Mouse (Mus musculus) cerebellum, adult 11 months (tissue): ENCODE results near the gene Mapk1ip1.
A peak's percentile ranks its signal among the peaks of the same experiment; 100 is the strongest.

Source experiments
- DNase-seq: peaks from one replicate; pipeline ENCODE4 v3.0.0; 2022

Mapk1ip1 gene

DNA sequence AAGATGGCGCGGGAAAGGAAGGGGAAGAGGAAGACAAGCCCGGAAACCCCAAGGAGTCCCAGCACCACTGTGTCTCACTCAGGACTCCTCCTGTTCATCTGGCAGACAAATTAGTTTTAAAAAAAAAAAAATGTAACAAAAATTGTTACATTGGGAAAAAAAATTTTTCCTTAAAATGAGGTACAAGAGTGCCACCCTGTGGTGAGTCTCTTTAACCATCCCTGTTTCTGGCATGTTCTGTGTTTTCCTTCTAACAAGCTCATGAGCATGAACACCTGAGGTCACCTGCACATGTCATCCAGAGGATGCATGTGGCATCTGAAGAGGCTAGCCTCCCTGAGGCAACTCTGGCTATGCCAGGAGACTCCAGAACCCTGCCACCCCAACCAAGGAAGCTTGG, 11.0 kb downstream of the Mapk1ip1 start:
- DNase-seq: no peak

DNA sequence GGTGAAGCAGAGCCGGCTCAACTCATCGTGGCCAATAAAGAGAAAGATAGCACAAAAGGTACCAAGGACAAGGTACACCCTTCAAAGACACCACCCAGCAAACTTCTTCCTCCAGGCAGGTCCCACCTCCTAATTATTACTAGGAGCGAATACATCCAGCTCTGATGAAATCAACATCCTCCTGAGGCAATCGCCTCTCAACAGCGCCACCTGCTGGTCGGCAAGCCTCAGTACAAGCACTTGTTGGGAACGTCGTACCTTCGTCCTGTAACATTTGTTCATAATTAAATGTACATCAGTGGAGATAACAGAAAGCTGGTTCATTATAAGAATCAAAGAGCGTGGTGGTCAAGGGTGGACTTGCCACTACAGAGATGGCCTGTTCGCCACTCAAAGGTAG, 18.3 kb downstream of the Mapk1ip1 start:
- peak; percentile 44 for DNase-seq

- DNase-seq: no peak
Measured at GRCm38 (mm10) chr7:138824995-138825756, 20.9 kb downstream of the Mapk1ip1 start.

GRCm38 (mm10) chr7:138824423-138824822, 21.6 kb downstream of the Mapk1ip1 start:
- DNase-seq: no peak

- DNase-seq: no peak
Measured at GRCm38 (mm10) chr7:138818314-138818713, 27.8 kb downstream of the Mapk1ip1 start.

- no peak for DNase-seq
Measured at GRCm38 (mm10) chr7:138813213-138813875, 32.7 kb downstream of the Mapk1ip1 start.

DNA sequence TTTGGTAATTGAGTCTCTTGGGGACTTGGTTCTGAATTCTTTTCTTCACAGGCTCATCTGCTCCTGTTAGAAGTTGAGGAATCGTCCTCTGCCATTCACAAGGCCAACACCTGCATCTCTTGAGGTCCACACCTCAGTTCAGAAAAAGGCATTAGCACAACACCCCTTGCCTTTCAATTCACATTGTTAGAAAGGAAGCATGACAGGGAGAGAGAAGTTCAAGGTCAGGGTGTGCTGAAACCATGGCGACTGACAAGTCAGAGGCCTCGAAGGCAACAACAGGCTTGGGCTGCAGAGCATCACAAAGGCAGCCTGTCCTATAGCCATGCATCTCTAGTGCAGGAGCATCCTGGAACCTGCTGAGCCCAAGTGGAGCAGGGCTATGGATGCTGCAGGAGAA, 38.9 kb downstream of the Mapk1ip1 start:
- DNase-seq: no peak

- DNase-seq: no peak
Measured at GRCm38 (mm10) chr7:138803386-138803785, 42.7 kb downstream of the Mapk1ip1 start.

DNA sequence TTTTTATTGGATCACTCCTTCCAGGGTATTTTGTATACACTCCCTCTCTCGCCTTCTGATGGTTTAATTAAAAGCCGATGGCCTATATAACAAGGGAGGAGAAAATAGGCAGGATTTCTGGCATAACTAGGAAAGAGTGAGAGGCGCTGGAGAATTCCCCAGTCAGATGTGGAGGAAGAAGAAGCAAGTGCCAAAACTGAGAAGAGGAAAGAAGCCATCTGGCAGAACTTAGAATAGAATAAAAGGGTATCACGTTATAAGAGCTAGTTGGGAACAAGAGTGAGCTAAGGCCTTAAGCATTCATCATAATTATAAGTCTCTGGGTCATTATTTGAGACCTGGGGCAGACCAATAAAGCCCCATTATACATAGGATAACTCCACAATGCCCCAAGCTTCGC, 58.0 kb downstream of the Mapk1ip1 start:
- no peak for DNase-seq
